Mouse (Mus musculus) cerebellum, adult 9-10 months (tissue): Measurements from ENCODE around the gene Kank4.
"Not testable (repeated sequence)": the region's sequence is repeated elsewhere in the genome, so short reads cannot be mapped to it uniquely, and the experiment has no call there.

ENCODE experiments used
- DNase-seq: peaks from one replicate; pipeline ENCODE4 v3.0.0; 2022

The Kank4 gene

DNA sequence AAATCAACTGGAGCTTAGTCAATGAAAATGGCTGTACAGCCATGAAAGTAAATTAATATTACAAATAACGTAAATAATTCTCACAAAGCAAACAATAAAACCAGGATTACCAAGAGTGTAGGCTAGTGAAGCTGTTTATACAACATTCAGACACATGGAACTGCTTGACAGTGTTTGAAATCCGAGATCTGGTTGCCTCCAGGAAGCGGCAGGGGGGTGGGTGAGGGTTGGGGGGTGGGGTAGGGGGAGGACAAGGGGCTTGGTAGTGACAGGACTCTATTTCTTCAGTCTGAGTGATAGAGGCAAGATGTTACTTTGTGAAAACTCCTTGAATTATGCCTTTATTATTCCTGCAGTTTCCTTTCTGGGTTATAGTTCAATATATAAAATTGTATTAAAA, 9.4 kb upstream of the Kank4 start:
- DNase-seq: no peak

DNA sequence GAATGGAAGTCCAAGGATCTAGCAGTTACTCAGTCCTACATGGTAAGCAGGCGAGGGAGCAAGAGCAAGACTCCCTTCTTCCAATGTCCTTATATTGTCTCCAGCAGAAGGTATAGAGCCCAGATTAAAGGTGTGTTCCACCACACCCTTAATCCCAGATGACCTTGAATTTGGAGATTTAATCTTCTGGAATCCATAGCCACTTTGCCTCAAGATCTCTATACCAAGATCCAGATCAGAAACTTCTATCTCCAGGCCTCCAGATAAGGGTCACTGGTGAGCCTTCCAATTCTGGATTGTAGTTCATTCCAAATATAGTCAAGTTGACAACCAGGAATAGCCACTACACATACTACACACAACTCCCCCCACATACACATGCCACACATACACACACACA, 6.4 kb upstream of the Kank4 start, which contains the start of gene I0C0044D17Rik:
Gene I0C0044D17Rik (minus strand): TSS at position 101 of the 400 bp plus-strand sequence.
- not testable (repeated sequence) for DNase-seq

DNA sequence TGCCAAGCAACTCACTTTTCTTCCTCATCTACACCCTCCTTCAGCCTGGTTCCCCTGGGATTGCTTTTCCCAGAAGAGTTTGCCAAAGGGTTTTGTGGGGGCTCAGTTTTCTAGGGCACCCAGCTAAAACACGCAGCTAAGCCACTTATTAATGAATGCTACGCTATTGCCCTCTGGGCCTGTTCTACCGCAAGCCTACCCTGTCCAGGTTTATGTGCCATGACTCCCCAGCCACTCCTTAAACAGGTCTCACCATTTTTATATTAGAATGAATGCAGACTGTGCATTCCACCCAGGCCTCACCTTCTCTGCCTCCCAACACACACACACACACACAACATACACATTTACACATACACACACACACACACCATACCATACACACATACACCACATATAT, 5.7 kb upstream of the Kank4 start:
- DNase-seq: no peak

DNA sequence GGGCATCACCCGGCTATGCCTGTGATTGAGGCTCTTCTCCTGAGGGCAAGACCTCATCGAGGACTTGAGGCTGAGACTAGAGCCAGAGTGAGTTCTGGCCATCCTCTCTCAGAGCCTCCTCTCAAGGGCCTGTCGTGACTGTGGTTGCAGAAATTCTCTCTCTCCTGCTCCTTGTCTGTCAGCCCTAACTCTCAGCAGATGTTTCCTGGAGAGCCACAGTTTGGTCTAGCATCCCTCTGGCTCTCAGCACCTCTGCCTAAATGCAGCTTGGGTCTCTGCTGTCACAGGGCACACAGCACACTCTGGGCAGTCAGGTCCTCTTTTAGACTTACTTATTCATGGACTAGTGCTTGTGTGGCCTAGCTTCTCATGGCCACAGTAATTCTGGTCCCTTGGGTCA, 5.1 kb upstream of the Kank4 start:
- no peak for DNase-seq

DNA sequence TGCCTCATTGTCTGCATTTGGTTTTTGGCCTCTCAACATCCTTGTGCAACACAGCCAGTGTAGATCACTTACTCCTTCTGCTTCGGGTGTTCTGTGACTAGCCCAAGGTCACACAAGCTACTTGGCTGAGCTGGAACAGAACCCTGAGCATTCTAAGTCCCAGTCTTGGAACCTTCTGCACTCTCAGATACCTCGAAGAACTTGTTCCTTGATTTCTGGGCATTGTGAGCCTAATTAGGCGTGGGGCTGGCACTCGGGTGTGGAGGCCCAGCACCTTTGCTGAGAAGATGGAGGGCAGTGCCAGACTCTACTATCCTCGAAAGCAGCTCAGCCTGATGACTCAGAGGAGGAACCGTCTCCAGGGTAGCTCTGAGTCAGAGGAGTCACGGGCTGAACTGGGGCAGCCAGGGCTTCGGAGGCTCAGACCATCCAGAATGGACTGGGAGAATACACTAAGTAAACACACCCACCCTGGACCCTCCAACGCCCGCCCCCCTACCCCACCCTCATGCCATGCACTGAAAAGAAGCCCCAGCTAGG, 1.9 kb upstream of the Kank4 start:
- no peak for DNase-seq

DNA sequence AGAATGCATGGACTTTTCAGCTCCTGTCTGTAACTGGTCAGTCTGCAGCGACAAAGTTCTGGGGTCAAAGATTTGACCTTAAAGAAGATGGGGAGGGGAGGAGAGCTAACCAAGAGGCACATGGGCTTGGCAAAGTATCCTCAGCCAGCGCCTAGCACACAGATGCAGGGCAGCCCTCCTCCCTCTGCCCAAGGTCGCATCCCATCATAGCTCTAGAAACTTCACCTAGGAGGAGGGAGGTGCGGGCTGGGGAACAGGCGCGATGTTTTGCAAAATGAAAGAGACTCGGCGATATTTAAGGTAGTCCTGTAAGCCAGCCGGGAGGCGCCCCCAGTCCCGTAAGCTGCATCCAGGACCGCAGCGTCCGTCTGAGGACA, 542 bp downstream of the Kank4 start:
- DNase-seq: no peak

DNA sequence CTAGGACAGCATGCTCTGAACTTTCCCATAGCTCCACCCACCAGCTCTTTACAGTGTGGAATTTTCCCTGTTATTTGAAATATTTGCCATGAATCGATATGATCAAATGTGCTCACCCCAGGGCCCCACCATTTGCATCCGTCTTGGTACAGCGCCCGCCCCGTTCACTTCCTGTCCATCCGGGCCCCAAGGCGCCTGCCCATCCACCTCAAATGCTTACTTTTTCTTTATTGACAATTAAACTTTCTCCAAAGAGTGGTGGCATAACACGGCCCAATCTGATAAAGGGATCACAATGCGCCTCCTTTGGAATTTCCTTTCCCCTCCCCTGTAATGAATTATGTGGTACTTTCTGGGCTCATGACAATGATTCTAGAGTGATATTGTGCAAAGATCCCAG, 11.0 kb downstream of the Kank4 start:
- no peak for DNase-seq

DNA sequence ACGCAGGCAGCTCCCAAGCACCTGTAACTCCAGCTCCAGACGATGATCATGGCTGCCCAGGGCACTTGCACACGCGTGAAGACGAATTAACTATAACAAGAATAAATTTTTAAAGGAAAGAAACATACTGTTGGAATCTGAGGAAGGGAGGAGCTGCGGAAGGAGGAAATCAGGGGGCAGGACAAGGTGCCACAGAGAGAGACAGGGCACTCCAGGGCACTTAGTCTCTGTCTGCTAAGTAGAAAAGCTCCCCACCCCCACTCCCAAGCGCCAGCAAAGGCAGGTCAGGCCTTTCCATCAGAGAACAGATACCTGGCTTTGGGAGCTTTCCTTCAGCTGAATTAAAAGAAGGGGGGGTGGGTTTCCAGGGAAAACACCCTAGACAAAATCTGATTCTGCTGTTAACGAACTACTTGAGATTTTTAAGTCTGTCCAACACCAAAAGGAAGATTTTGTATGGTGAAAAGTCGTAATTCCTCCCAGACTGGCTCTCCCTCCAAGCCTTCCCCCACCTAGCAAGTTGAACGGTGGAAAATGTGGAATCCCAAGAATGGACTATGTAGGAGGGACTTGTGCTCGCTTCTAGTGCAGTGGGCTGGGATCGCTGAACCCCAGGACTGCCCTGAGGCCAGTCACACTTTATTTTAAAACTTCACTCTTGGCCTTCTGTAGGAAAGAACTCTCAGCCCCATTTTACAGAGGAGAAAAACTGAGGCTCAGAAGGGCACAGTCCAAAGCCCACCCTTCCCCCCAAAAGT, 11.9 kb downstream of the Kank4 start:
- DNase-seq: no peak

DNA sequence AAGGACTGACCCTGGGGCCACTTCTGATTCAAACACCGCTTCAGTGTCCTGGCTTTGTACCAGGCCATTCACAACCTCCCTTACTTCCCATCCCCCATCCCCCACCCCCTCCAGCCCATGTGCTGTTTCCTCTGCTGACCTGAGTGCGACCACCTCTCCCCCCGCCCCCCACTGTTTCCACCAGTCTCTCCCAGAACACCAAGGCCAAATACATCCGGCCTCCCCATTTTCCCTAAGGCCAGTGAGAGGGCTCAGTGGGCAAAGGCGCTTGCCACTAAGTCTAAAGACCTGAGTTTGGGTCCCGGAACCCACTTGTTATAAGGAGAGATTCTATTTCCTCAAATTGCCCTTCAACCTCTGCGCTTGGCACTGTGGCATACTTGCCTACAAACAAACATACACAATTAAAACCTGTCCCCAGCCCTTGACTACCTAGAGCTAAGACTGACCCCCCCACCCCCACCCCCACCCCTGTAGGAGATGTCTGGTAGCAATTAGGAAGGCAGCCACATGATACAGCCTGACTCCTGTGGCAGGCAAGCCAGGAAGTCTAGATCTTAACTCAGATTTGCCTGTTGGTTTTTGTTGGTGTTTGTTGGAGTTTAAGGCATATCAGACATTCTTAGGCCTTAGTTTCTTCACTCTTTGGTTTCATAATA, 12.7 kb downstream of the Kank4 start:
- no peak for DNase-seq

DNA sequence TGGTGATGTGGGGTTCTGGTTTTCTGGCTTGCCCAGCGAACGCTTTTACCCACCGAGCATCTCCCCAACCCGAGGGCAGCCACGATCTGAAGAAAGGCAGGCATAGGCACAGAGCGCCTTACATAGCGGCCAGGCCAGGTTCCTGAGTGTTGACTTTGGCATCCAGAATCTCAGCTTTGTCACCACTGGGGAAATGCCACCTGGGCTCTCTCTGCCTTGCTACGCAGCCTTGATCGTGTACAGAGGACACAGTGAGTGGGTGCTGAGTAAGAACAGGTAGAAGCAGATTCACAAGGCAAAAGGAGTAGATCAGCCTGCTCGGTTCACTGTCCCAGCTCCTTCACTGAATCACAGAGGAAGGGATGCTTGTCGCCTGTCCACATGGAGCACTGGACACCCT, 15.6 kb downstream of the Kank4 start:
- DNase-seq: no peak

DNA sequence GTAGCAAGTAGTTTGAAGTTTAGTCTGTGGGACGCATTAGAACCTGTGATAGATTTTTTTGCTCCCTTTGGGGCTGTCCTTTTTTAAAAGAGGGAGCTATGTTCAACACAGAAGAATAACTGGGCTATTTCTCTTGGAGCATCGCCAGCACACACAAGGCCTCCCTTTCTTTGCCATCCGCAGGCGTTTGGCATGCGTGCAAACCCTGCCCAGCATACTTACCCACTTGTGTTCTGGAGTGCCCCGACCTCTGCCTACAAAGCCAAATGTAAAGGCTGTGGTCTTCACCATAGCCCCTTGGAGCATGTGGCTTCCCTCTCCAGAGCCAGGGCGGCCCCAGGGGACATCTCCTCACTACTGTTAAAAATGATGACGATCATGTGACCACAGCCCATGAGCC, 16.5 kb downstream of the Kank4 start:
- DNase-seq: no peak

DNA sequence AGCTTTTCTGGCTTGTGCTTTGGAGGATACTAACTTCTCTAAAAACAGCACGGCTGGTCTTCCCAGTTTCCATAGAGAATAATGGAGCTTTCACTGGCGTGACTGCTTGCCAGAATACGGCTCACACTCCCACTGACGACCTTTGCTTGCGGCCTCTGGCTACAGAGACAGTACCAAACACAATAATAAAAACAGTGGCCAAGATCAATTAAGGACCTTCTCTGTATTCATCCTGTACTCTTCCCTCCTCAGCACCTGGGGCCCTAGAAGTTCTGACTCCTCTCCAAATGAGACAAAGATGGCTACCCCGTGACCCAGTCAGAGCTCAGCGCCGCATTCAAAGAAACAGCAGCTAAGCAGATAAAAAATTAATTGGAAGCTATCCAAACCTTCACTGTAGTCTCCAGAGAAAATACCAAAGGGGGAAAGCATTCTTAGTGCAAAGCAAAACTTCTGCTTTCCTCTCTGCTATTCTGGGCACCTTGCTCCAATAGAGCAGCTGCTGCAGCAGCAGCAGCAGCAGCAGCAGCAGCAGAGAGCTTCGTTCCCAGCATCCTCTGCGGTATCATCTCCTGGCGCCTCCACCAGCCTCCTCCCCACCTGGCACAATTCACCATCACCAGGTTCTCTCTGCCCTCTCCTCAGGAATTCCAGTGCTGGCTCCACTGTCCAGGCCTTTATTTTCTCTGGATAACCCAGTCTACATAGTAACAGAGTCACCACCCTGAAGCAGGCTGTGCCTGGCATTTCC, 20.6 kb downstream of the Kank4 start:
- DNase-seq: no peak

DNA sequence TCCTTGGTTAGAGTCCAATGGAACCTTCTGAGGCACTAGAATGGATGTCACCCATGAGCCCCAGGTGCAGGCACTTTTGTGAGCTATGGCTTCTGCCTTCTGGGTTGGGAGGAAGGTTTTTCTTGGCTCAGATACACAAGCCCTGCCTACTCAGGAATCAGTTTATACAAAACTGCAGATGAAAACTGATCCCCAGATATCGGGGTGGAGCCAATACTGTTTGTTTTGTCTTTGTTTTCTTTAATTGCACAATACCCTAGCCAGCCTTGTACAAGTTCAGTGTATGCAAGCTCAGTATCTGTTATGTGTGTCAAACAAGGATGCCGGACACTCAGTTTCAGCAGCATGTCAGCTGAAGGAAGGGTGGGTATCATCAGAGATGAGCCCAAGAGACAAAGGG, 22.1 kb downstream of the Kank4 start:
- no peak for DNase-seq

DNA sequence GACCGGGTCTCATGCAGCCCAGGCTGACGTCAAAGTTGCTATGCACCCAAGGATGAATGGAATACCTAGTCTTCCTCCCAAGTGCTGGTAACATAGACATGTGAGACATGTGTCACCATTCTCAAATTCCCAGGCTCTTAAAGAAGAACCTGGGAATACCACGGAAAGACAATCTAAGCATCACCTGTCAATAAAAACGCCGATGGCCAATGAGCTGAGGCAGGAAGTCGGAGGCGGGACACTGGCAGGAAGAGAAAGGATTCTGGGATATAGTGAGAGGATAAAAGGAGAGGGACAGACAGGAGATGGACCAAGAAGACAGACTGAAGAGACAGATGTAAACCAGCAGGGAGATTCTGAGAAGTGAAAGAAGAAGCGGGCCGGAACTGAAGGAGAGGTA, 23.9 kb downstream of the Kank4 start:
- DNase-seq: no peak

DNA sequence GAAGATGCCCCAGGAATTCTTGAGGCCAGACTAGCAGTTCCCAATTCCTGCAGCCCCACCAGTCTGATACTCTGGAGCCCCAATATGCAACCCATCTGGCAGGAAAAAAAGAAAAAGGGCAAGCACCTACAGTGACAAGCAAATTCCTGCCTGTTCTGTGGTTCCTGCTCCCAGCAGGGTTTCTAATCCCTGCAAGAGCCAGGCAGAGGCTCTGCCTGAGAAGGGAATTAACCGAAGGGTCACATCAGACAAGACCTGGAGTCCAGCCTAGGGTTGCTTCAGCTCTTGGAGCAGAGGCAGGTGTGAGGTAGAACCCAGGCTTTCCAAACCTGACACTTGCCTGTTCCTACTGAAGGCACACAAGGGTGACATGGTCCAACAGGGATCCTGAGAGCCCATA, 26.6 kb downstream of the Kank4 start:
- no peak for DNase-seq

DNA sequence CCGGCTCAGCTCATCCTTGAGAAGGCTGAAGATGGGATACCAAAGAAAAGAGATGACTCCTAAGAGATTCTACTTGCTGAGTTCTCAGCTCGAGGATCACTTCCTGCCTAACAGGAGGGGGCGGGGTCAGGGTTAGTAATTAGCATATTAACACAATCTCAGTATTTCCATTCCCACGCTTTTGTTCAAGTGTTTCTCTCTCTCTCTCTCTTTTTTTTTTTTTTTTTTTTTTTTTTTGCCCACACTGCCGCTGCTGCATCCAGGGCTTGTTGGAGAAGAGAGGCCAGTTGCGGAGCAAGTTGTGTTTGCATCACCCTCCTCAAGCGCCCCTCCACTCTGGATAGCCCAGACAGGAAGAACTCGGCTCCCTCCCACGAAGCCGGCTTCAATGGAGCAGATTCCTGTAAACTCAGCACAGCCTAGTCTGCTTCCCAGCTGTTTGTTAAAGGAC, 27.5 kb downstream of the Kank4 start:
- DNase-seq: no peak

DNA sequence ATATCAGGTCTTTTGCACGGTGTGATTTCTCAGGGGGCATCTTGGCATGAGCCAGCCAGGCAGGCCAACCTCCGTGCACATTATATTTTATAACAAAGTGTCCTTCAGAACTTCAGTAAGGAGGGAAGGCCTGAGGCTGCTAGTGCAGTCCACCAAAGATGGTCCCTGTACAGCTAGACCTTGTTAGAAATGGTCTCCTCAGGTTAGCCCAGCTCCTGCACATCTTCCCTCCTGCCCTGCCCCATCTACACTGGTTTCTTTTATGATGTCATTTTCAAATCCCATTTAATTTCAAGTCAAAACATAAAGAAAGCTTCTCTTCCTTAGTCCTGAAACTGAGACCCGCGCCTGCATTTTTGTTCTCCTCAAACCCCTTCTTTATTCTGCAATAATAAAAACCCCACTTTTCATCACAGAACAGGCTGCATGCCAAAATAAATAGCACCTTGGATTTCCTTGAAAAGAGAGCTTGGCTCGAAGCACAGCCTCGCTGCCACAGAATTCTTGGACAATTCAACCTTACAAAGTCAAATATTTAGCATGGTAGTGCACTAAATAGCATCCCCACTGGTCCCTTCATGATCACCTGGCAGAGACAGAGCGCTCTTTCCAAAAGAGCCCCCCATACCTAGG, 28.1 kb downstream of the Kank4 start:
- no peak for DNase-seq

DNA sequence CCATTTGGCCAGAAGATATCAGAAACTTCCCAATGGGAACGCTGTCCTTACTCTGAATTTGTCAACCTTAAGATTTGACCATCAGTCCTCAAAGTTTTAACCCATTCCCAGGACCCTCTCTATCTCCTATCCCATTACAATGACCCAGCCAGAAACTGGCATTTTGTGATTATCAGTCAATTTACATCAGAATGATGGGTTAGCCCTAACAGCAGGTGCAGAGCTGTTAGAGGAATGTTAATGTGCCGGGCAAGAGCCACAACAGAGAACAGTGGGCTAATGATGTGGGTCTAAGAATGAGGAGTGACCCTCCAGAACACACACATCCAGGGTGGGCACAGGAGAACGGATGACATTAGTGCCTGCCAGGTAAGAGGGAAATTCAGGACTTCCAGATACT, 31.1 kb downstream of the Kank4 start:
- no peak for DNase-seq

DNA sequence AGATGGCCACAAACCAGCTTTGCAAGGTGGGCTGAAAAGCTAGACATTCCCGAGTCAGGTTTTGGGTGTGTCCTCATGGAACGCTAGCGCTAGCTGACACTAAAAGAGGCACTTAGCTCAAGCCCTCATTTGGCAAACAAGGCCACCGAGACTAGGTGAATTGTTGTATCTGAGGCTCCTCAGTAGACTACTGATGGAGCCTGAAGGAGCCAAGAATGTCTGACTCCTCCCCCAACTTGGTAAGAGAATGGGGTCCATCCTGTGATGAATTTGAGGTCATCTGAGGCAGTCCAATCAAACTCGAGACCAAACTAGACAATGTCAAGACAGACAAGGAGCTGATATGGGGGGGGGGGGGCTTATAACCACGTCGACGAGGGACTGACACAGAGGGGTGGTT, 31.5 kb downstream of the Kank4 start:
- no peak for DNase-seq

DNA sequence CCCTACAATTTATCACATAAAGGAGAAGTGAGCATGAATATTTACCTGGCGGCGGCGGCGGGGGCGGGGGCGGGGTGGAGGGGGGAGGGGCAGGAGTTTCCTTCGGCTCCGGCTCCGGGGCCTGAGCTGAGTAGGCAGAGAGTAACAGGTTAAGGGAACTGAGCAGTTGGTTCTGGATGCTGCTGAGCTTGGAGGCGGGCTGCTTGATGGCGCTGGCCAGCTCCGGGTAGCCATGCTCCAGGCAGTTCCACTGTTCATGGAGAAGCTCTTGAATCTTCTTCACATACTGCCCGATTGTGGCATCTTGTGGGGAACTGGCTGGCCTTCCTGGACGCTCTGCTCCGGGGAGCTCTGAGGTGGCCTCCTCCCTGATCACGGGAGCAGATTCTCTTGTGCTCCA, 39.1 kb downstream of the Kank4 start:
- DNase-seq: no peak

DNA sequence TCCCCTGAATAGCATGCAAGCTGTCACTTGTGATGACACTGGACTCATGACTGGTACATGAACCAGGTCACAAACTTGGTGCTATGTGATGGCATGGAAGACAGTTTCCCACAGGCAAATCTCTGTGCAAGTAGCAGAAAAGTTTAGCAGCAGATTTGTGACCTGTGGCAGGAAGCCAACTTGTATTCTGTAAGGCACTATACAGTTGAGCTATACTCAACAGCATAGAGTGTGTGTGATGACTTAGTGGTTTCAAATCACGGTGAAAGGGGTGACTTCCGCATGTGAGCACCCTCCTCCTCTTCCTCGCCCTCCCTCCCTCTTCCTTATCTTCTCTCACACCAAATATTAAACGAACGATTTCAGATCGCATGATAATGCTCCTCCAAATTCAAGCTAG, 39.9 kb downstream of the Kank4 start:
- no peak for DNase-seq

DNA sequence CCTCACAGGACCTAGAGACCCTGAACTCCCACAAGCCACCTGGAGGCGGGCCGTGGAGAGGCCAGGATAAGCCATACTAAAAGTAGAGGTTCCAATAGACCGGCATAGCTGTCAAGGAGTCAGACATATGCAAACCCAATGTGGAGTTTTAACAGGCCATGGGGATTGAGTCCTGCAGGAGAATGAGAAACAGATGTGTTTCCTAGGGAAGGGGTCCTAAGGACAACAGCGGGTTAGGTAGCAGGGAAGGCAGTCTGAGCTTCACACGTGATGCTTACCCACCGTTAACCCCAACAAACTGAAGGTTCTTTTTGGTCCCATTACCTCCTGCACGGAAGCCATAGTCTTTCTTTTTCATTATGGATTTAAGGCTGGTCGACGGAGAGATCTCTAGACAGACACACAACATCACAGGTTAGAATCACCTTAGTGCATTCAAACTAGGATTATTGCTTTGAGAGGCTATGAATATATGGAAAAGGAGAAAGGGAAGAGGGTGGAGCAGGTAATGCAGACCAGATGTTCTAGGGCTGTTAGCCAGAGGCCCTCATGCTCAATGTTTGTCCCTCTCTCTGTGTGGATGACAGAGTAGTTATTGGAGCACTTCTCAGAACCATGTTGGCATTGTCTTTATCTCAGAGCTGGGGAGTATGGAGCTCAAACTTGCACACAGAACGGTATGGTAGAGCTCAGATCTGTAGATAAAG, 40.5 kb downstream of the Kank4 start:
- DNase-seq: no peak

DNA sequence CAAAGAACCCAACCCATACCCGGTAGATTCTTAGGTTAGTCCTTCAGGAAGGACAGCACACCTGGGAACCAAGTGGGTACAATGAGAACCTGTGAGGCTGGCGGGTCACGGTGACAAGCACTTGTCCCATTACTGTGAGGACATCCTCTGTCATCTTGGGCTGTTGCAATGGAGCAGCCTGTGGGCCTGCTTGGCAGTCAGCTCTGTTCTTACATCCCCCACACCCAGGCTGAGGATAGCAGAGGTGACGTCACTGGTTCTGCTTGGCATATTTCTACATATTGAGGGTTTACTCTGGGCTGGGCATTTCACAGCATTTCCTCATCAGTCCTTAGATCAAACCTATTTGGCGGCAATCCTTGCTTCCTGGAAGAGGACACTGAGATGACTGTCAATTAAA, 43.6 kb downstream of the Kank4 start:
- no peak for DNase-seq
